Mouse (Mus musculus): ENCODE measurements around the gene Ngdn. TPM values are rescaled to one million over a fixed set of nuclear protein-coding genes. Genes with fewer than 3 reads are reported as not detected.
"Not testable (repeated sequence)": the region's sequence is repeated elsewhere in the genome, so short reads cannot be mapped to it uniquely, and the experiment has no call there.

The Ngdn gene
- total RNA-seq, 2 experiments from 2014 or later = 17.8 to 19.0 TPM

- intact Hi-C loops (cut with DNase I; ENCODE audit: low total_unique reads) = loop anchor here (10.0 kb wide), 1 partner anchor 161 kb away; no protein-coding TSS in a partner anchor
- no peak for DNase-seq
Observed at GRCm38 (mm10) chr14:54995457-54996138, 19.7 kb upstream of the Ngdn start.

- intact Hi-C loops (cut with DNase I; ENCODE audit: low total_unique reads) = loop anchor here (10.0 kb wide), 1 partner anchor 162 kb away; no protein-coding TSS in a partner anchor
- DNase-seq = no peak
Observed at GRCm38 (mm10) chr14:54996793-54997192, 18.5 kb upstream of the Ngdn start.

- intact Hi-C loops (cut with DNase I; ENCODE audit: low total_unique reads) = loop anchor here (10.0 kb wide), 1 partner anchor 162 kb away; no protein-coding TSS in a partner anchor
Observed at GRCm38 (mm10) chr14:54997297-54997696, 18.0 kb upstream of the Ngdn start.

GRCm38 (mm10) chr14:54998680-54999079 lies 16.6 kb upstream of the Ngdn start:
- DNase-seq = no peak
- intact Hi-C loops (cut with DNase I; ENCODE audit: low total_unique reads) = loop anchor here (10.0 kb wide), 1 partner anchor 164 kb away; no protein-coding TSS in a partner anchor

More at GRCm38 (mm10) chr14:54997297-54997696, 18.0 kb upstream of the Ngdn start:
- DNase-seq = no peak

GRCm38 (mm10) chr14:54999868-55000267 lies 15.4 kb upstream of the Ngdn start:
- intact Hi-C loops (cut with DNase I; ENCODE audit: low total_unique reads) = loop anchor here (10.0 kb wide), 1 partner anchor 165 kb away; no protein-coding TSS in a partner anchor
- not testable (repeated sequence) for DNase-seq

- DNase-seq = no peak
- intact Hi-C loops (cut with DNase I; ENCODE audit: low total_unique reads) = no loop called here
Observed at GRCm38 (mm10) chr14:55000814-55001213, 14.4 kb upstream of the Ngdn start.

GRCm38 (mm10) chr14:55001446-55001845 lies 13.8 kb upstream of the Ngdn start:
- no peak for DNase-seq
- intact Hi-C loops (cut with DNase I; ENCODE audit: low total_unique reads) = no loop called here

GRCm38 (mm10) chr14:55001938-55002686 lies 13.1 kb upstream of the Ngdn start:
- no peak for DNase-seq

GRCm38 (mm10) chr14:55002687-55003120 lies 12.6 kb upstream of the Ngdn start:
- intact Hi-C loops (cut with DNase I; ENCODE audit: low total_unique reads) = no loop called here
- DNase-seq = no peak

More at GRCm38 (mm10) chr14:55001938-55002686, 13.1 kb upstream of the Ngdn start:
- intact Hi-C loops (cut with DNase I; ENCODE audit: low total_unique reads) = no loop called here

GRCm38 (mm10) chr14:55003878-55004855 lies 11.1 kb upstream of the Ngdn start:
- DNase-seq = peak; percentile 20
- intact Hi-C loops (cut with DNase I; ENCODE audit: low total_unique reads) = no loop called here

GRCm38 (mm10) chr14:55005506-55005905 lies 9.7 kb upstream of the Ngdn start:
- intact Hi-C loops (cut with DNase I; ENCODE audit: low total_unique reads) = loop anchor here (5.0 kb wide), 1 partner anchor 58 kb away; no protein-coding TSS in a partner anchor
- no peak for DNase-seq

- DNase-seq = no peak
- intact Hi-C loops (cut with DNase I; ENCODE audit: low total_unique reads) = loop anchor here (5.0 kb wide), 1 partner anchor 59 kb away; no protein-coding TSS in a partner anchor
Observed at GRCm38 (mm10) chr14:55005967-55006366, 9.3 kb upstream of the Ngdn start.

- intact Hi-C loops (cut with DNase I; ENCODE audit: low total_unique reads) = loop anchor here (5.0 kb wide), 1 partner anchor 59 kb away; no protein-coding TSS in a partner anchor
Observed at GRCm38 (mm10) chr14:55006541-55006940, 8.7 kb upstream of the Ngdn start.

GRCm38 (mm10) chr14:55007120-55007908 lies 7.9 kb upstream of the Ngdn start:
- intact Hi-C loops (cut with DNase I; ENCODE audit: low total_unique reads) = loop anchor here (5.0 kb wide), 1 partner anchor 60 kb away; no protein-coding TSS in a partner anchor
- DNase-seq = no peak

More at GRCm38 (mm10) chr14:55006541-55006940, 8.7 kb upstream of the Ngdn start:
- DNase-seq = no peak

GRCm38 (mm10) chr14:55008417-55008816 lies 6.8 kb upstream of the Ngdn start:
- intact Hi-C loops (cut with DNase I; ENCODE audit: low total_unique reads) = loop anchor here (5.0 kb wide), 1 partner anchor 61 kb away; no protein-coding TSS in a partner anchor
- no peak for DNase-seq

GRCm38 (mm10) chr14:55011116-55011515 lies 4.1 kb upstream of the Ngdn start:
- intact Hi-C loops (cut with DNase I; ENCODE audit: low total_unique reads) = loop anchor here (5.0 kb wide), 1 partner anchor 109 kb away; no protein-coding TSS in a partner anchor
- no peak for DNase-seq

- no peak for DNase-seq
- intact Hi-C loops (cut with DNase I; ENCODE audit: low total_unique reads) = loop anchor here (5.0 kb wide), 1 partner anchor 112 kb away; no protein-coding TSS in a partner anchor
Observed at GRCm38 (mm10) chr14:55014591-55014990, 663 bp upstream of the Ngdn start.

- intact Hi-C loops (cut with DNase I; ENCODE audit: low total_unique reads) = no loop called here
- DNase-seq = no peak
Observed at GRCm38 (mm10) chr14:55015767-55016111, 485 bp downstream of the Ngdn start.
